Mouse (Mus musculus) hindbrain, embryonic 16.5 days (tissue): ENCODE data around the gene Il11. TPM values are rescaled to one million over a fixed set of nuclear protein-coding genes. Genes with fewer than 3 reads are reported as not detected.

Source experiments
- ATAC-seq: fragments of 200-750 bp; cut with Nextera tagmentation; 2 replicates; pipeline ENCODE4 v1.8.0; 2017; ENCODE audit warnings: moderate TSS enrichment, moderate library complexity
- H3K27ac ChIP-seq: fragments of 300-500 bp; sonication (generic); 2 replicates; pipeline ENCODE4 v1.5.1; 2014; ENCODE audit warnings: low read depth, mild to moderate bottlenecking, control low read depth, low read length, moderate library complexity
- H3K27me3 ChIP-seq: fragments of 300-500 bp; sonication (generic); replicated peaks from 2 replicates; pipeline ENCODE4 v1.6.1; 2014; ENCODE audit warnings: low read length; ENCODE audit not compliant: control insufficient read depth, insufficient read depth
- H3K36me3 ChIP-seq: fragments of 300-500 bp; sonication (generic); 2 replicates; pipeline ENCODE4 v1.6.1; 2014; ENCODE audit warnings: mild to moderate bottlenecking, low read length, moderate library complexity, mixed read lengths; ENCODE audit not compliant: control insufficient read depth, insufficient read depth
- H3K4me1 ChIP-seq: fragments of 300-500 bp; sonication (generic); 2 replicates; pipeline ENCODE4 v1.6.1; 2014; ENCODE audit warnings: low read depth, low read length; ENCODE audit not compliant: control insufficient read depth, insufficient read depth
- H3K4me2 ChIP-seq: fragments of 300-500 bp; sonication (generic); 2 replicates; pipeline ENCODE4 v1.6.1; 2014; ENCODE audit warnings: mild to moderate bottlenecking, low read length, control low read depth, moderate library complexity
- H3K4me3 ChIP-seq: fragments of 300-500 bp; sonication (generic); 2 replicates; pipeline ENCODE4 v1.5.1; 2014; ENCODE audit warnings: mild to moderate bottlenecking, low read length, control low read depth, moderate library complexity
- H3K9ac ChIP-seq: fragments of 300-500 bp; sonication (generic); 2 replicates; pipeline ENCODE4 v1.6.1; 2014; ENCODE audit warnings: low read depth, mild to moderate bottlenecking, control low read depth, low read length, moderate library complexity
- H3K9me3 ChIP-seq: fragments of 300-500 bp; sonication (generic); 2 replicates; pipeline ENCODE4 v1.6.1; 2014; ENCODE audit warnings: mild to moderate bottlenecking, low read length, moderate library complexity; ENCODE audit not compliant: control insufficient read depth
- WGBS: fragments of 180-500 bp; shearing (Covaris S2); extraction: QIAGEN DNeasy Blood & Tissue Kit; methylation state at CpG from one replicate; pipeline ENCODE4 v1.1.7; 2014; 5-methylcytosine and 5-hydroxymethylcytosine counted together
- polyA plus RNA-seq: library from polyadenylated mRNA; unstranded; fragments of >200 nt; fragmentation: Nextera tagmentation; extraction: Ambion mirVana; gene quantifications from 2 replicates; pipeline ENCODE4 v1.2.1, GENCODE M21; 2015

Gene Il11
- polyA plus RNA-seq, 1 experiment from 2014 or later = 1.3 TPM

- H3K36me3 ChIP-seq = no peaks in the 10 kb centered on the region
- ATAC-seq = peak; percentile 66
These were observed 5.5 kb downstream of the Il11 start for GRCm38 (mm10) chr7:4776861-4777830.

GRCm38 (mm10) chr7:4776131-4776530 lies 6.5 kb downstream of the Il11 start:
- Histone ChIP-seq H3K27ac (no peak overlapping the region), H3K9me3 (no peaks in the 10 kb centered on the region), H3K36me3 (no peaks in the 10 kb centered on the region), H3K4me3 (no peak overlapping the region), H3K27me3 (peaks cover 45% of the 10 kb centered on the region), H3K4me1 (peaks cover 8% of the 10 kb centered on the region; the same call in 1 of the 2 replicates), H3K4me2 (no peak overlapping the region), H3K9ac (no peak overlapping the region)
- no peak for ATAC-seq
- WGBS = 44% methylated on average over 10 of the region's 10 CpGs

More at GRCm38 (mm10) chr7:4776861-4777830, 5.5 kb downstream of the Il11 start:
- H3K9ac ChIP-seq = peak overlapping the region; percentile 58
- H3K27ac ChIP-seq = no peak overlapping the region
- H3K27me3 ChIP-seq = peaks cover 45% of the 10 kb centered on the region
- H3K9me3 ChIP-seq = no peaks in the 10 kb centered on the region
- under 1% methylated on average over 43 of the region's 56 CpGs for WGBS
- H3K4me1 ChIP-seq = peaks cover 8% of the 10 kb centered on the region; the same call in 1 of the 2 replicates
- peak overlapping the region; percentile 52 for H3K4me2 ChIP-seq
- peak overlapping the region; percentile 38 for H3K4me3 ChIP-seq

DNA sequence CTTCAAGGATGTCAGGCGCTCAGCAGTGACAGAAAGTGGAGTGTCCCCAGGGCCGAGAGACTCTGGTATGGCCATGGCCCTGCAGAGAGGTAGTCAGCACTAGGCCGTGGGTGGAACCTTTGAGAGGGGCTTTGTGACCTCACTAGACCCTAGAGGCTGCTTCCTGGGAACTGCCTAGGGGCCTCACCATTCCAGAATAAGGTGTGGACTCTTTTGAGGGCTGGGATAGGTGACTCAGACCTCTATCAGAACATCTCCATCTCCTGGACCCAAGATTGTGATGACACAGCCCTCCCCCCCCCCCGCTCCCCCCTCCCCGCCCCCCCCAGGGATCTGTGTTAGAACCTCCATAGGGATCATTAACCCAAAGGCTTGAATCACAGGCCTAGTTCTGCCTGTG lies 11.5 kb downstream of the Il11 start, which contains the start of gene Fam71e2:
Gene Fam71e2 (minus strand): TSS at position 101 of the 400 bp plus-strand sequence.
- Histone ChIP-seq H3K36me3 (no peaks in the 10 kb centered on the region), H3K27ac (no peak within 1 kb of the TSS), H3K9me3 (no peaks in the 10 kb centered on the region), H3K27me3 (peaks cover 12% of the 10 kb centered on the region), H3K4me2 (no peak within 1 kb of the TSS), H3K9ac (no peak within 1 kb of the TSS), H3K4me3 (no peak within 1 kb of the TSS), H3K4me1 (no peaks in the 10 kb centered on the region)
- no peak for ATAC-seq
- WGBS = 78% methylated on average over 4 of the region's 5 CpGs

- 18% methylated on average over 4 of the region's 4 CpGs for WGBS
- Histone ChIP-seq H3K9me3 (no peaks in the 10 kb centered on the region), H3K4me3 (no peak overlapping the region), H3K27me3 (no peaks in the 10 kb centered on the region), H3K27ac (no peak overlapping the region), H3K4me2 (no peak overlapping the region), H3K9ac (no peak overlapping the region), H3K4me1 (no peaks in the 10 kb centered on the region), H3K36me3 (no peaks in the 10 kb centered on the region)
- no peak for ATAC-seq
These were observed 17.5 kb downstream of the Il11 start for GRCm38 (mm10) chr7:4764946-4765710.

DNA sequence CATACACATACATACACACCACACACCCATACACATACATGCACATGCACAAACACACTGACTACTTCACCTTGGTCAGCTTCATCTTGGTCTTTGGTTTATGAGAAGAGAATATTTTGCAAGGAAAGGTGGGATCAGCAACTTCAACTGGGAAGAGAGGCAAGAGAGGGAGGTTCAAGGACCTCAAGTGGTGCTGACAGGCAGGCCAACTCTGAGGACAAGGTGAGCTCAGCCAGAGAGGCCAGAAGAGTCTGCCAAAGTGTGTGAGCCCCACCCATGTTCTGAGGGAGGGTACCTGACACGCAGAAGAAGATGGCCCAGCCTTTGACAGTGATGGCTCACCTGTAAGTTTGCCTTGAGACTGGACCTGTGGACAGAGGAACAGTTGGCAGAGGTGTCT lies 23.0 kb downstream of the Il11 start:
- WGBS = 28% methylated on average over 1 of the region's 1 CpGs
- ATAC-seq = no peak
- no peaks in the 10 kb centered on the region for H3K36me3 ChIP-seq

GRCm38 (mm10) chr7:4752821-4753570 lies 29.7 kb downstream of the Il11 start, which contains the start of gene Cox6b2:
TSS of gene Cox6b2 (minus strand) at chr7:4753094.
- Histone ChIP-seq H3K9me3 (no peaks in the 10 kb centered on the region), H3K27me3 (no peaks in the 10 kb centered on the region), H3K4me1 (peaks cover 12% of the 10 kb centered on the region), H3K27ac (0 out of 2 replicates have a peak within 1 kb of the TSS, but pooled peaks have one; percentile 9), H3K36me3 (no peaks in the 10 kb centered on the region), H3K9ac (peak within 1 kb of the TSS; percentile 49), H3K4me2 (peak within 1 kb of the TSS; percentile 65), H3K4me3 (peak within 1 kb of the TSS; percentile 43)
- 4% methylated on average over 24 of the region's 24 CpGs for WGBS
- ATAC-seq = peak; percentile 92

More for the DNA sequence above, 23.0 kb downstream of the Il11 start:
- Histone ChIP-seq H3K4me3 (no peak overlapping the region), H3K4me2 (no peak overlapping the region), H3K9ac (no peak overlapping the region), H3K9me3 (no peaks in the 10 kb centered on the region), H3K27me3 (no peaks in the 10 kb centered on the region), H3K4me1 (no peaks in the 10 kb centered on the region), H3K27ac (no peak overlapping the region)

GRCm38 (mm10) chr7:4751971-4752820 lies 30.5 kb downstream of the Il11 start:
- peak overlapping the region; percentile 49 for H3K9ac ChIP-seq
- no peaks in the 10 kb centered on the region for H3K36me3 ChIP-seq
- no peaks in the 10 kb centered on the region for H3K9me3 ChIP-seq
- peaks cover 12% of the 10 kb centered on the region for H3K4me1 ChIP-seq
- H3K4me3 ChIP-seq = peak overlapping the region; percentile 43
- no peaks in the 10 kb centered on the region for H3K27me3 ChIP-seq
- peak; percentile 67 for ATAC-seq
- H3K27ac ChIP-seq = no peak overlapping the region
- H3K4me2 ChIP-seq = peak overlapping the region; percentile 65
- WGBS = 3% methylated on average over 30 of the region's 30 CpGs

DNA sequence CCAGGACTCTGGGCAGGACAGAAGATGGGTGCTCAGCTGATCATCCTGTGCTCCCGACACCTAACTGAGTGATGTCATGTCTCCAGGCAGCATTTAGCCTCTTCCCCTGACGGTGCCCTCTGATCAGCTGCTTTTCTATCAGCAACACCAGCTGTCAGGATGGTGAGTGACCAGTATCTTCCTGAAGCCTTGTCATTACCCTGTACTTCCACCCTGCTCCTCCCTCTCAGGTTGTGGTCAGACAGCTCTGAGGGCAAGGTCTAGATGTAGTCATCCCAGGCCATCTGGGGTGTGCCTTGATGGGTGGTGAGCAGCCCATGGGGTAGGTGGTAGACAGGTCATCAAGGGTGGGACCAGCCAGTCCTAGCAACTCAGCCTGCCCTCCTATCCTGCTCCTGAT lies 33.5 kb downstream of the Il11 start:
- Histone ChIP-seq H3K9ac (no peak overlapping the region), H3K27me3 (no peaks in the 10 kb centered on the region), H3K4me1 (peaks cover 12% of the 10 kb centered on the region), H3K4me3 (no peak overlapping the region), H3K36me3 (peaks cover 5% of the 10 kb centered on the region; the same call in 1 of the 2 replicates), H3K9me3 (no peaks in the 10 kb centered on the region), H3K27ac (no peak overlapping the region), H3K4me2 (no peak overlapping the region)
- WGBS = 78% methylated on average over 2 of the region's 2 CpGs
- no peak for ATAC-seq
